Mouse (Mus musculus) B cell, adult 2 months (primary cell): ENCODE measurements around the gene Atp2b1.

Source experiments
- DNase-seq, 2 experiments: peaks; one replicate each; pipeline ENCODE4 v3.0.0; 2022

The Atp2b1 gene

DNA sequence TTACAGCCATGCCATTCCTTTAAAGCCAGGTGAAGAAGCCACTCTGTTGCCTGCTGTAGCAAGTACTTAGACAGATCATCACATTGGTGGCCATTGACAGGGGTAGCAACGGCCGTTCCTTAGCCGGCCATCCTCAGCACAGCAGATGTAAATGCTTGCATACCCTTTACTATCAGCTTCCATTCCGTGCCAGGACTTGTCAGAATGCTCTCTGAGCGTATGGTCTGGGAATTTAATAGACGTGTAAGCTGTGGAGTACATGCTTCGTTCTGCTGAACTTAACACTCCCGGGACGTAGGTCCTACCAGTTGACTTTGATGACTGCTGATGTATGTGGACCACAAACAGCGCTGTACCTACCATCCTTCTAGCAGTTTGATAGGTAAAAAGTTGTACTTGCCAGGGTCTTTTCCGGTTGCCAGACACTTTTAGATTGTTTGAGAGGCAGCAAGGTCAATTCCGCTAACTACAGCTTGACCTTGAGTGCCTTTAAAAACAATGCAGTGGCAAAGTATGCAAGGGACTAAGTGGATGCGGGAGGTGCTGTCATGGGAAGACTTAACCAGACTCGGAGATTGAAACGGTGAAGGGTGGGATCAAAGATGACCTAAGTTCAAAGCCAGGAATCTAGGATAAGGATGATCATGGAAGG, 53.2 kb downstream of the Atp2b1 start:
- DNase-seq: no peak

DNA sequence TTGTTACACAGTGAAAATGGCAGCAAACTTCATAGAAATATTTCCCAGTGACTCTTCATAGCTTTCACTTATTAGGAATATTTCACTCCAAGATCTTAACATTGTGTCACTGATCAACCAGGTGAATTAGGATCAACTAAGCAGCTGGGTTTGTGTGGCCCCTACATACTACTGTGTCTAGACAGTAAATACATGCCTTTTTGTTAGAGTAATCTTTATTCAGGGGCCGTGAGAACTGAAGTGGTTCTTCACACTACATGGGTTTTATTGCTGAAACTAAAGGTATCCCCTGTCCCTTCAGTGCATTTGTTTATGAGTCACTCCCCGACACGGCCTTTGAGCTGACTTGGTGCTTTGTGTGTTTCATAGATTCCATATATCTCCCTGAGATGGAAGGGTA, 56.7 kb downstream of the Atp2b1 start:
- no peak for DNase-seq

DNA sequence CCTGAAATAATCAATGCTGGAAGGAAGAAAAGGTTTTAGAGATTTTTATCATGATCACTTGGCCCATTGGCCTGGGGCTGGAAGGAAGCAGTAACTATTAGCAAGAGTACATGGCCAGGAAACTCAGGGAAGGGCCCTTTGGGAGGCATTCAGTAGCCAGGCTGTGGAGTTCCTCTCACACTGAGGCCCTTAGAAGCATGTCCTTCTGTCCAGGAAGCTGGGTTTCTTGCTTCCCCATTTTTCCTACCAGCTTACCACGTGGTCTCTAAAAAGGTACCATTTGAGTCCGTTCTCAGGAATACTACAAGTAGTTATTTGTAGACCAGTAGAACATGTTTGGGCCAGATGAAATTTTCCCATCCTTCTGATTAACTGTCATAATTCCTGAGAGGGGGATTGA, 58.2 kb downstream of the Atp2b1 start:
- no peak for DNase-seq

DNA sequence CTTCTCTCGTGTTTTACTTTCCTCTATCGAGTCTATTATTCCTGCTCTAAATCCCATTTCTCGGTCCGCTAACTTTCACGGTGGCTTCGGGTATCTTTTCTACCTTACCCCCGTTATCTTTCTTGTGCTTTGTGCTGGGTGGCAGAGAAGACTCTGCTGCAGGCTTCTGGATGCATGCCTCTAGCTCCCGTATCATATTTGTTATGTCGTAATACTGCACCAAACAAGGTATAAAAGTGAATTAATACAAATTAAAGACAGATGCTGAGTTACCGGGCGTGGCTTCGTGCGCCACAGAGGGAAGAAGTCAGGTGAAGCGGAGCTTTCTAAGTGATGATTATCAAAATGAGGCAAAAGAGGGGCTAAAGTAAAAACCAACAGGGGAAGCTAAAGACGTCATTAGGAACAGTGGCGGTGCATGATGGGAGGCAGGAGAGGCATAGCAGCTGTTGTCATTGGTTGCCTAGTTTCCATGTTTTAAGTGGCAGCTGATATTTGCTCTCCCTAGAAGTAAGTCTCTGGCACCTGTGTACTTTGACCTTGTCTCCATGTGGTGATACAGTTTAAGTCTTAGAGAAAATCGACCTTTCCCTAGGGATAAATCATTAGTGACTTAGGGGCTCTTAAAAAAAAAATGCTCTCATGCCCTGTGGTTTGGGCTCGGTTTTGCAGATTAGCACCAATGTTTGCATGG, 58.9 kb downstream of the Atp2b1 start:
- DNase-seq: no peak

DNA sequence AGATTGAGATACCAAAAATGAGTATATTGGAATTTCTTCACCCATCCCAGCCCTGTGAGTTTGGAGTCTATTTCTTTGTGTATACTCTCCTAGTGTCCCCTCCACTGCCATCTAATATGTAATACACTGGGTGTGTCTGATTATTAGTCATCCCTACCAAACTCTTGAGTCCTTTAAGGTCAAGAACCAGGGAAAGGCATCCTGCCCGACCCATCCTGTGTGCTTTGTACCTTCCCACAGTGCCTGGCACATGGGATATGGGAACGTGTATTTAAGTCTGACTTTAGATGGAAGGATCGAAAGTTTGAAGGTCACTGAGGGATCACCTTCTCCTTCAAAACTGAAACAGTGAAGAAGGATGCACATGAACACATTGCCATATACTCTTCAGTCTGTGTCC, 60.4 kb downstream of the Atp2b1 start:
- no peak for DNase-seq

DNA sequence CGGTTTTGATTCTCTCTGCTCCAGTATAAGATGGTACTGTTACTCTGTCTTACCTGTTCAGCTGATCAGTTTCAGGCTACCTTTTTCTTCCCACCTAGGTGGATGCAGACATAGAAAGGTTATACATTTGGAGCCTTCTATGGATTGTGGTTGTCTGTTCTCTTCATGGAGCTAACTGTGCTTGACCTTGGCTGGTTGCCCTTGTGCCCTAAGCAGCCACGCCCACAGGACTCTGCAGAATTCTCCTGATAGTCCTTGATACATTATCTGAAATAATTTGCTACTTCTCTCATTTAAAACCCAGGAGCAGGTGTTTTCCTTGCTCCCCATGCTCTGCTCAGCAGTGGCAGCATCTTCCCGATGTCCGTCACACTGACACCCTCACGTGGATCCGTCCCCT, 61.4 kb downstream of the Atp2b1 start:
- DNase-seq: no peak

DNA sequence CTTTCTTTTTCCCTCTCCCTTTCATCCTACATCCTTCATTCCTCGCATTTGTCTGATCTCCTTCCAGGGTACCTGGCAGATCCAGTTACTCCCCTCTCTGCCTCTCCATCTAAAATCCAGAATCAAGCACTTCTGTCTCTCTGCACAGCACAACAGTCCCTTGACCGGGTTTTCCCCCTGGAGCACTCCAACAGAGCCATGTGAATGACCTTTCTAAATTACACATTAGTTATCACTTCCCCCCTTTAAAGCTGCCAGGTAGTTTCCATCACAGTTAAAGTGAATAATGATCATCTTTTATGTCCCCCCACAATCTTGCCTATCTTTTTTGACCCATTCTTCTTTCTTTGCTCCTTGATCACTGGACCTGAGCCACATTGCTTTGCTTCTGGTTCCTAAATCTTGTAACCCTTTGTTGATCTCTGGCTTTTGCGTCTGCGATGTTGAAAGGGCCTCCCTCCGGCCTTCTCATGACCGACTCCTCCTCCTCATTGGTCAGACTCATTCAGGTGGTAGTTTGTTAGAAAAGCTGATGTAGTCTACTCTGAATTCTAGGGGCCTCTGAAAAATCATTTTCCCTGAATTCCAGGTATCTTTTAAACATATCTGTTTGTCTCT, 62.8 kb downstream of the Atp2b1 start:
- no peak for DNase-seq

DNA sequence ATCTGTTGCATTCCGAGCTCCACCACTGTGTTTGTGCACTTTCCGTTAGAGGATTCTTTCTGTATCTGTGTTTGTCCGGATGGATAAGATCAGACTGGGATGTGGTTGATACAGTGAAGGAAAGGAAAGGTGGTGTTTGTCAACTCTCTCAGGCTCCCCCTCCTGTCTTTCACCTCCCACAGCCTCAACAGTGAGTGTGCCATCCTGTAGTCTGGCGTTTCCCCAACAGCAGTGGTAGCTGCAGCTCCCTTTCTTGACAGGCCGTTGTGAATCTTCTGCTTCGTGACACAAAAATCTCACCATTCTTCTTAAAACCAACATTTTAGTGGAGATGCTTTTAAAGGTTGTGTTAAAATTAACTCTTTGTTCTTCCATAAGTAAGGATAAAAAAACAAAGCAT, 64.6 kb downstream of the Atp2b1 start:
- no peak for DNase-seq

DNA sequence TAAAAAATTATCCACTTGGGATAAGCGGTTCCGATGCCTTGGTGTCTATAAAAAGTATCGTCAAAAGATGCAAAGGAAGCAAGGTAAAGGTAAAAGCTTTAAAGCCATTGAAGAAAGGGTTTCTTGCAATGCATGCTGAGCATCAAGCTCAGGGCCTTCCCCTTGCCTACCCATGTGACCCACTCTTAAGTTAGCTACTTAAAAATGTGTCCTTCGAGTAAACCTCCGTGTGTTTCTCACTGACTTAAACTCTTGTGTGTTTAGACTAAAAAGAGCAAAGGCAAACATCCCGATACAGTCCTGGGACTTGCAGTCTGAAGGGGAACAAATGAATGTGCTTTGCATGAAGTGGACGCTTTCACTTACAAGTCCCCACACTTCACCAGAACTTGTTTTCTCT, 65.1 kb downstream of the Atp2b1 start:
- no peak for DNase-seq

DNA sequence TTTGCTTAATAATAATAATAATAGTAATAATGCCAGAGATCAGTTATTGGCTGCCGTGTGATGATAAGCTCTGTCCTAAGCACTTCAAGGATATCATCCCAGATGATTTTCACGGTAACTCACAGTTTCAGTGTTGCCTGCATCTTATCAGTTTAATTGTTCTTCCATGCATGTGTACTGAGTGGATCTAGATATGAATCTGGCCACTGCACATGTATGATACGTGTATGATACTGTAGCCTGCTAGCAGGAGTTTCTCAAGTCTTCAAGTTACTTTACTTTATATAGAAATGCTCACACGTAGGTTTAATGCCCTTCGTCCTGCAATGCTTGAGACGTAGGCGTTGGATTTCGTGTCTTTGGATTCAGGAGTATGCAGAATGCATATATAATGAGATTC, 65.7 kb downstream of the Atp2b1 start:
- no peak for DNase-seq

DNA sequence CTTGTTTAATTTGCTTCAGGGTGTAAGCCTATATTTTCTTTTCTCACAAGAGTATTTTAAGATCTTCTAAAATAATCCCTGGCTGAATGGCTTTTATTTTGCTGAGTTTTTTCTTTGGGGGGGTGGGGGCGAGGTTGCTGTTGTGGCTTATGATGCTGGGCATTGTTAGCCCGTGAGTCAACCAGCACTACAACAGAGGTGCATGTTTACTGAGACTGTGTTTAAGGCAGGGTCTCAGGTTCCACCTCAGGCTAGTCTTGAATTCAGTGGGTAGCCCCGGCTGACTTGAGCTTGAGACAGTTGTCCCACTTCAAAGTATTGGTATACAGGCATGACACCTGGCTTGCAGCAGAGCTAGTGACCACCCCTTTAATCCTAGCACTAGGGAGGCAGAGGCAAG, 77.8 kb downstream of the Atp2b1 start:
- no peak for DNase-seq

DNA sequence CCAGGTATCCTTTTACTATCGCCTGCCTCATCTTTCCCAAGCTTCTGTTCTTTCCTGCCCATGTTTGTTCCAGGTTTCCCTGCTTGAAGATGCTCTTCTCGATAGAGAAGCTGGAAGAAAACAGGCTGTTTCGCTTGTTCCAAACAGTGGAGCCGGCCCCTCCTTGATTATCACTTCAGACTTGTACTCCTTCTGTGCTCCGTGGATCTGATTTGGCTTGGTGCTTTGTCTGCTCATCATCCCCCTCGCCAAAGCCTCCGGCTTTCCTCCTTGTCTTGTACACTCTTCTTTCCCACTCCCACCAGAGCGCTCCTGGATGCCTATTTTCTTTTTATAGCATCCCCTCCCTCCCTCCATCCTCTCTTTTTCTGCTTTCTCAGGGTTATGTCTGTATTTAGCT, 79.0 kb downstream of the Atp2b1 start:
- DNase-seq: no peak

DNA sequence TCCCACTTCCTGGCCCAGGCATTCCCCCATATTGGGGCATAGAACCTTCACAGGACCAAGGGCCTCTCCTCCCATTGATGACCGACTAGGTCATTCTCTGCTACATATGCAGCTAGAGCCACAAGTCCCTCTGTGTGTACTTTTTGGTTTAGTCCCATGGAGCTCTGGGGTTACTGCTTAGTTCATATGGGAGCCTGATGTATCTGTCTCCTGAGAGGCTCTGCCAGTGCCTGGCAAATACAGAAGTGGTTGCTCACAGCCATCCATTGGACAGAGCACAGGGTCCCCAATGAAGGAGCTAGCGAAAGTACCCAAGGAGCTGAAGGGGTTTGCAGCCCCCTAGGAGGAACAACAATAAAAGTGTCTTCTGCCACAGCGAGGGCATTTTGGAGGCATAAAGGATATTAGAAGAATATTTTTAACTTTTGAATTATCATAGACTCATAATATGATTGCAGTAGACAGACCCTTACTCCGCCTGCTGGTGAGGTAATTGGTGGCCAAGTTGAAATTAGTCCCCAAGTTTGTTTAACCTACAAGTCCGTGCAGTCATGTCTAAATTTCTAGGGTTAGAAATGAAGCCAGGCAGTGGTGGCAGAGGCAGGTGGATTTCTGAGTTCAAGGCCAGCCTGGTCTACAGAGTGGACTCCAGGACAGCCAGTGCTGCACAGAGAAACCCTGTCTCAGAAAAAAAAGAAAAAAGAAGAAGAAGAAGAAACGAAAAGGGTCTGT, 81.0 kb downstream of the Atp2b1 start:
- DNase-seq: peak; percentile 11 to 21

DNA sequence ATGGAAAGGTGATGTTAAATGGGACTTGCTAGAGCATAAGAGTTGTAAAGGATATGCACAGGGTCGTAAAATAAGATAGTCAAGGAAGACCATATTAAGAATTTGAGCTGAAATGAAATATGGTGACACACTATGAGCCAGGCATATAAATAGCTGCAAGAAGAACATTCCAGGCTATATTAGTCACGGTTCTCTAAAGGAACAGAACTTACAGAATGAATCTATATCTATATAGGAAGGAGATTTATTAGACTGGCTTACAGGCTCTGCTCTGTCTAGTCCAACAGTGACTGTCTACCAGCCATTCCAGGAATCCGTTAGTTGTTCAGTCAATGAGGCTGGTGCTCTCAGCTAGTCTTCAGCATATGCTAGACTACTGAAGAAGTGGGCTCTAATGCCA, 90.7 kb downstream of the Atp2b1 start:
- DNase-seq: no peak

DNA sequence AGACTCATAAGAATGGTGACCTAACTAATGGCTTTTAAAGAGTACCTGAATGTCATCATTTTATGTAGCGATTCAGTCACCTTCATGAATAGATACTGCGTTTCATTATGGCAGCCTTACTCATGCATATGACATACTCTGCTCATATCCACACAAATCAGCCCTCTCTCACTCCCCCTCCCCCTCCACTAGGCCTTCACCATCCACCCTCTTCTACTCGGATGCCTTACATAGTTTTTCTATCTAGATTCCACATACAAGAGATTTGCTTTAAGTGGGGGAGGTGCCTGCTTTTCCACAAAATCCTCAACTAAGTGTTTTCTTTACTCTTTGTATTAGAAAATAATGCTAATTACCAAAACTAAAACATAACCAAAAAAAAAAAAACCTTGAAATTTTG, 96.9 kb downstream of the Atp2b1 start:
- DNase-seq: no peak

DNA sequence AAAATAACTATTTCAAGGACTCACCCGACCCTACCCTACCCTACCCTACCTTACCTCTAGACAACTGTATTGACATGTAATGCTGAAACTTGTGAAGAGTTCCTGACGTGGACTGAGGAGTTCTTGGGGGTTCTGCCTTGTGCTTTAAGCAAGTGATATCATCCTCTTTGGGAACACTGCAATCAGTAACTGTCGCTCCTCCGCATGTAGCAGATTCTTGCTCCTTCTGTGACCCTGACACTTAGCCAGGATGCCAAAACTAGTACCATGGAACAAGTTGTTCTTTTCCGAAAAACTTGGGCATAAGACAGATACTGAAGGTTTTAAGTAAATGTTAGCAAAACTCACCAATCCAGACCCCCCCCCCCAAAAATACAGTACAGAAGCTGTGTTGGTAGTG, 97.9 kb downstream of the Atp2b1 start:
- DNase-seq: no peak

DNA sequence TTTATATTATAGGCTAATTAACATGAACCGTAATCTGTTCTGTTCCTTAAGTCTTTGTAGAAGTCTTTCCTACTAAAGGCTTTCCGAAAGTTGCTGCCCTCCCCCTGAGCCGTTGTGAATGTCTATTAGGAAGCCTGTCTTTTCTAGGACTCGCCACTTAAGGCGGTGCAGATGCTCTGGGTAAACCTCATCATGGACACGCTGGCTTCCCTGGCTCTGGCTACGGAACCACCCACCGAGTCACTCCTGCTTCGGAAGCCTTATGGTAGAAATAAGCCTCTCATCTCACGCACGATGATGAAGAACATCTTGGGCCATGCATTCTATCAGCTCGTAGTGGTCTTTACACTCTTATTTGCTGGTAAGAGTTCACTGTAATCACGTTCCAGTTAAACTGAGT, 100.5 kb downstream of the Atp2b1 start:
- no peak for DNase-seq

DNA sequence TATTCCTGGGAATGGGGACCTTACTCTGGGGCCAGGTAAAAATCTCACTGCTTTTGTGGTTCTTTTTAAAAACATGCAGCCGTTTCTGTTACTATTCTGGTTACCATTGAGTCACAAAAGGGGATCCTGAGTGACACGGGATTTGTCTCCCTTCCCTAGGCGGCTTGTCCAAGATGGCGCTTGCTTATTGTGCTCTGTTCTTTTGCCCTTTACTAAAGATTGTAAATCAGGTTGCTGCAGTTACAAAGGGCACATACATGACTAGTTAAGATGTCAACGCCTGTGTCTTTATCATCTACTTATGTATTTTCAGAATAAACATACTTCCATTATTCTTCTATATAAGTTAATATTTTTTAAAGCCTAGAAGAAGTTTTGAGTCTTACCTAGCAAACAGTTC, 102.8 kb downstream of the Atp2b1 start:
- DNase-seq: no peak

DNA sequence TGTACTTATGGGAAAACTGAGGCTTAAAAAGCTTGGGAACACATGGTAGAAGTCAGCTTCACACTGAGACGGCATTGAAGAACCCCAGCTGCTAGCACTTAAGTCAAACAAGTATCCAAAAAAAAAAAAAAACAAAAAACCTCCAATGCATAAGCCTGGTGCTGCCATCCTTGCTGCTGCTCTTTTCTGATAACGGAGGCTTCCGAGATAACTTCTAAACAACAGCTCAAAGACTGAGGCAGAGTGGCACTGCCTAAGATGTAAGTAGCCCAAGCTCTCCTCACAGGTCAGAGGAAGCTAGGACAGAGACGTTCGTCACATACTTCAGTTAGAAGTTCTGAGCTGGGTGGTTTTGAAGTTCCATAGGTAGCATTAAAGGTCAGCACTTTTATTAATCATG, 113.3 kb downstream of the Atp2b1 start:
- DNase-seq: no peak

DNA sequence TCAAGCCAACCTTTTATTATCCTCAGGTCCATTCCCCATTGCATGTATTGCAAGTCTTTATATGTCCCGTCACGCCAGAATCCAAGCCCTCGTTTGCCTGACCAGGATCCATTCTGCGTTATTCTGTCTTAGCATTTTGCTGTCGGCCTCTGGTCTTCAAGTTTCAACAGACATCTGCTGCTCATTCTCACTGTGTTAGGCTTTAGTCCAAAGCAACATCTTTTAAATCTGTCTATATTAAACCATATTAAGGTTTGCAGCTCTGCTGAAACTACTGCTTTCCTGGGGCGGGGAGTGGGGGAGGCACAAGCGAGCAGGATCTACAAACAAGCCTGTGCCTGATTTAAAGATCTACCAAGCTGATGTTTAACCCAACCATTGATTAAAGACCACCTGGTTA, 115.6 kb downstream of the Atp2b1 start:
- no peak for DNase-seq

DNA sequence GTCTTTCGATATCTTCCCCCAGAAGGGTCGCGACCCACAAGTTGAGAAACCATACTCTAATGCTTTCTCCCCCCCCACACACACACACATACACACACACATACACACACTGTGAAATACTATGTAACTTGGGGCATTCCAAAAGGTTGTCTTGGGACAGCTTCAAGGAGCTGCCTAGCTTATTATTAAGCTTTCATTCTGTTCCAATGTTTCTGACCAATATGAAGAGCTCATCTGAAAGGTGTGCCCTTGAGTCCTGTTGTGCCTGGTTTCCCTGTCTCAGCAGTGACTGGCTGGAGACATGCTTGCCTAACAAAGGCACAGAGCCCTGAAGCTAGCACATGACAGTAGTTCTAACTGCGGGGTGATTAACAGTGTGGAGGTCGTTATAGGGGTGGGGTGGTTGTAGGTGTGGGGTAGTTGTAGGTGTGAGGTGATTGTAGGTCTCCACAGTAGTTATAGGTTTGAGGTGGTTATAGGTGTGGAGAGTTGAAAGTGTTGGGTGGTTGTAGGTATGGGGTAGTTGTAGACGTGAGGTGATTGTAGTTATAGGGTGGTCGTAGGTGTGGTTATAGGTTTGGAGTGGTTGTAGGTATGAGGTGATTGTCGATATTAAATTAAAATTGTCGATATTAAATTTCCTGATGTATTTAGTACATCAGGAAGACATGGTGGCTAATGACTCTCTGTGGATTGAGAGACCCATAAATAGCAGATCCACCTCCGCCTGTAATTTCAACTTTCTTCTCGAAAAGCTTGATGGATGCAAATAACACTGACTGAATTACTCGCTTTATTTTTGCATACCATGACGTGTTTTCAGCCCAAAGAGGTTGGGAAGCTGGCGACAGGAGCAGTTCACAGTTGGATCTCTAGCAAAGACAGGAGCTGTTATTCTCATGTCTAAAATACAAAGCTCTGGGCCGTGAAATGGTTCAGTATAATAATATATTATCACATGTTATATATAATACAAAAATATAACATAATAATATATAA, 119.9 kb downstream of the Atp2b1 start:
- no peak for DNase-seq

DNA sequence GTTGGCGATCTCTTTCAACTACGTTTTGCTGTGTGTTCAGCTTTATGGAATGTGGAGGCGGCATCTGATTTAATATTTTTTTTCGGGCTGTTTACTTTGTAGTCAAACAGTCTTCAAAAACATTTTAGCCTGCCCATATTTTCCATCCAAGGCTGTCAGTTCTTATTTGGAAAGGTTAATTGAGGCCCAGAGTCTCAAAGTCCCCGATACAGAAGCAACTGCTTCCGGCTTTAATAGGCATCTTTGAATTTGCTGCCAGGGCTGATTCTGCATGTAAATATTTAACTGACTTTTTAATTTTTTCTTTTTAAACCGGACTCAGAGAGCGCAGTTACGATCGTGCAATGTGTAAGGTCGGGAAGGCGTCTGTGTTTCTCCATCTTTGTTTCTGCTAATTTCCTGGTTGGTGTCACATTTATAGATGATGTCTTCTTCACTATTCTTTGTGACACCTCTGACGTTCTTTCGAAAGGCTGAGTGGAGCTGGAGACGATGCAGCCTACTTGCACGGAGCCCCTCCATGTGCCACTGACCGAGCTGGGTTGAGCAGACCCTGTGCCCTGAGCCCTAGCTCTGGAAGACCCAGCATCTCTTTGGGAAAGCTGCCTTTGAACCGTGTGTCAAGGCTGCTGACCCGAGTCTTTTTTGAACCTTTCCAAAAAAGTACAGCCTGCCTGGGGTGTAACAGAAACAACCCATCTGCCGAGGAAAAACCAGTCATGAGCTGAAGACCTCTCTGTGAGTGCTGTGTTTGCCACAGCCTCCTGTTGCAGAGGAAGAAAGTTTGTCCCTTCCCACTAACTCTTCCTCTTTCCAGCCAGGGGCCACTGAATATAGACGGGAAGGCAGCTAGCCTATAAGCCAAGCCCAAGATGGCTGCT, 123.2 kb downstream of the Atp2b1 start:
- DNase-seq: no peak
